Mouse (Mus musculus): Measurements from ENCODE around the gene Wdr78. TPM values are rescaled to one million over a fixed set of nuclear protein-coding genes. Genes with fewer than 3 reads are reported as not detected.

The Wdr78 gene
- polyA plus RNA-seq, 1 experiment = 0.36 TPM

GRCm38 (mm10) chr4:103119229-103120027 is 5.1 kb upstream of the Wdr78 start:
- TF ChIP-seq FOSL1 (IDR thresholded peaks at IDR 0.05; ENCODE audit: insufficient read depth, low read length, poor library complexity, severe bottlenecking) = no peak
- TF ChIP-seq CEBPB (IDR thresholded peaks at IDR 0.05; ENCODE audit: low read depth) = no peak
- H3K79me3 ChIP-seq (ENCODE audit: low read depth) = peaks cover 57% of the 10 kb centered on the region
- H3K79me2 ChIP-seq (ENCODE audit: control insufficient read depth, insufficient read depth) = peaks cover 69% of the 10 kb centered on the region
- H3K36me3 ChIP-seq (ENCODE audit: control insufficient read depth, insufficient read depth) = no peaks in the 10 kb centered on the region
- peak overlapping the region; percentile 61 for H3K4me3 ChIP-seq (ENCODE audit: insufficient read depth, poor library complexity, severe bottlenecking)
- H3ac ChIP-seq (ENCODE audit: control insufficient read depth, insufficient read length, low read depth) = peak overlapping the region; percentile 88
- H3K27me3 ChIP-seq (ENCODE audit: control insufficient read depth, insufficient read depth, insufficient read length) = no peaks in the 10 kb centered on the region

GRCm38 (mm10) chr4:103118888-103119228 is 4.5 kb upstream of the Wdr78 start:
- H3K27me3 ChIP-seq (ENCODE audit: control insufficient read depth, insufficient read depth, insufficient read length) = no peaks in the 10 kb centered on the region
- TF ChIP-seq USF1 (IDR thresholded peaks at IDR 0.05; ENCODE audit: low read depth) (no peak), FOSL1 (IDR thresholded peaks at IDR 0.05; ENCODE audit: insufficient read depth, low read length, poor library complexity, severe bottlenecking) (no peak), CTCF (IDR thresholded peaks at IDR 0.05; ENCODE audit: control insufficient read depth, insufficient read depth, insufficient read length) (no peak), CEBPB (IDR thresholded peaks at IDR 0.05; ENCODE audit: low read depth) (no peak), MYOD1 (IDR thresholded peaks at IDR 0.05; ENCODE audit: control insufficient read depth, insufficient read length, low read depth) (no peak), MYOG (IDR thresholded peaks at IDR 0.05; ENCODE audit: control insufficient read depth, extremely low read depth, insufficient read length) (no peak), MAX (IDR thresholded peaks at IDR 0.05) (no peak)
- peak overlapping the region; percentile 61 for H3K4me3 ChIP-seq (ENCODE audit: insufficient read depth, poor library complexity, severe bottlenecking)
- H3K36me3 ChIP-seq (ENCODE audit: control insufficient read depth, insufficient read depth) = no peaks in the 10 kb centered on the region
- no peak overlapping the region for H3ac ChIP-seq (ENCODE audit: control insufficient read depth, insufficient read length, low read depth)
- peaks cover 51% of the 10 kb centered on the region for H3K79me3 ChIP-seq (ENCODE audit: low read depth)
- H3K79me2 ChIP-seq (ENCODE audit: control insufficient read depth, insufficient read depth) = peaks cover 64% of the 10 kb centered on the region

- Histone ChIP-seq H3K36me3 (ENCODE audit: control insufficient read depth, insufficient read depth) (no peaks in the 10 kb centered on the region), H3ac (ENCODE audit: control insufficient read depth, insufficient read length, low read depth) (peak overlapping the region; percentile 90), H3K4me3 (ENCODE audit: insufficient read depth, poor library complexity, severe bottlenecking) (peak overlapping the region; percentile 84), H3K27me3 (ENCODE audit: control insufficient read depth, insufficient read depth, insufficient read length) (no peaks in the 10 kb centered on the region), H3K79me3 (ENCODE audit: low read depth) (peaks cover 14% of the 10 kb centered on the region), H3K79me2 (ENCODE audit: control insufficient read depth, insufficient read depth) (peaks cover 49% of the 10 kb centered on the region)
- TF ChIP-seq CTCF (IDR thresholded peaks at IDR 0.05; ENCODE audit: control insufficient read depth, insufficient read depth, insufficient read length) (no peak), MYOG (IDR thresholded peaks at IDR 0.05; ENCODE audit: control insufficient read depth, extremely low read depth, insufficient read length) (no peak), USF1 (IDR thresholded peaks at IDR 0.05; ENCODE audit: low read depth) (no peak), FOSL1 (IDR thresholded peaks at IDR 0.05; ENCODE audit: insufficient read depth, low read length, poor library complexity, severe bottlenecking) (no peak), MAX (IDR thresholded peaks at IDR 0.05) (no peak), CEBPB (IDR thresholded peaks at IDR 0.05; ENCODE audit: low read depth) (no peak), MYOD1 (IDR thresholded peaks at IDR 0.05; ENCODE audit: control insufficient read depth, insufficient read length, low read depth) (no peak)
These were observed 953 bp downstream of the Wdr78 start for GRCm38 (mm10) chr4:103113402-103113801.

- Histone ChIP-seq H3ac (ENCODE audit: control insufficient read depth, insufficient read length, low read depth) (no peak overlapping the region), H3K36me3 (ENCODE audit: control insufficient read depth, insufficient read depth) (no peaks in the 10 kb centered on the region), H3K4me3 (ENCODE audit: insufficient read depth, poor library complexity, severe bottlenecking) (no peak overlapping the region), H3K79me3 (ENCODE audit: low read depth) (peaks cover 14% of the 10 kb centered on the region), H3K27me3 (ENCODE audit: control insufficient read depth, insufficient read depth, insufficient read length) (no peaks in the 10 kb centered on the region), H3K79me2 (ENCODE audit: control insufficient read depth, insufficient read depth) (peaks cover 49% of the 10 kb centered on the region)
- TF ChIP-seq CTCF (IDR thresholded peaks at IDR 0.05; ENCODE audit: control insufficient read depth, insufficient read depth, insufficient read length) (no peak), MYOG (IDR thresholded peaks at IDR 0.05; ENCODE audit: control insufficient read depth, extremely low read depth, insufficient read length) (no peak), USF1 (IDR thresholded peaks at IDR 0.05; ENCODE audit: low read depth) (no peak)
These were observed 1.7 kb downstream of the Wdr78 start for GRCm38 (mm10) chr4:103112651-103113050.

- Histone ChIP-seq H3K36me3 (ENCODE audit: control insufficient read depth, insufficient read depth) (no peaks in the 10 kb centered on the region), H3K4me3 (ENCODE audit: insufficient read depth, poor library complexity, severe bottlenecking) (no peak overlapping the region), H3K27me3 (ENCODE audit: control insufficient read depth, insufficient read depth, insufficient read length) (no peaks in the 10 kb centered on the region), H3K79me2 (ENCODE audit: control insufficient read depth, insufficient read depth) (no peaks in the 10 kb centered on the region), H3K79me3 (ENCODE audit: low read depth) (no peaks in the 10 kb centered on the region), H3ac (ENCODE audit: control insufficient read depth, insufficient read length, low read depth) (no peak overlapping the region)
- TF ChIP-seq USF1 (IDR thresholded peaks at IDR 0.05; ENCODE audit: low read depth) = no peak
- no peak for TF ChIP-seq CEBPB (IDR thresholded peaks at IDR 0.05; ENCODE audit: low read depth)
- no peak for TF ChIP-seq CTCF (IDR thresholded peaks at IDR 0.05; ENCODE audit: control insufficient read depth, insufficient read depth, insufficient read length)
- no peak for TF ChIP-seq FOSL1 (IDR thresholded peaks at IDR 0.05; ENCODE audit: insufficient read depth, low read length, poor library complexity, severe bottlenecking)
- no peak for TF ChIP-seq MYOG (IDR thresholded peaks at IDR 0.05; ENCODE audit: control insufficient read depth, extremely low read depth, insufficient read length)
- no peak for TF ChIP-seq MYOD1 (IDR thresholded peaks at IDR 0.05; ENCODE audit: control insufficient read depth, insufficient read length, low read depth)
- TF ChIP-seq MAX (IDR thresholded peaks at IDR 0.05) = no peak
These were observed 15.8 kb downstream of the Wdr78 start for GRCm38 (mm10) chr4:103098532-103098931.

GRCm38 (mm10) chr4:103095921-103096320 is 18.4 kb downstream of the Wdr78 start:
- Histone ChIP-seq H3K79me2 (ENCODE audit: control insufficient read depth, insufficient read depth) (no peaks in the 10 kb centered on the region), H3K79me3 (ENCODE audit: low read depth) (no peaks in the 10 kb centered on the region), H3K27me3 (ENCODE audit: control insufficient read depth, insufficient read depth, insufficient read length) (no peaks in the 10 kb centered on the region), H3ac (ENCODE audit: control insufficient read depth, insufficient read length, low read depth) (no peak overlapping the region), H3K4me3 (ENCODE audit: insufficient read depth, poor library complexity, severe bottlenecking) (no peak overlapping the region), H3K36me3 (ENCODE audit: control insufficient read depth, insufficient read depth) (no peaks in the 10 kb centered on the region)
- no peak for TF ChIP-seq MAX (IDR thresholded peaks at IDR 0.05)
- no peak for TF ChIP-seq MYOD1 (IDR thresholded peaks at IDR 0.05; ENCODE audit: control insufficient read depth, insufficient read length, low read depth)
- no peak for TF ChIP-seq FOSL1 (IDR thresholded peaks at IDR 0.05; ENCODE audit: insufficient read depth, low read length, poor library complexity, severe bottlenecking)
- no peak for TF ChIP-seq MYOG (IDR thresholded peaks at IDR 0.05; ENCODE audit: control insufficient read depth, extremely low read depth, insufficient read length)
- no peak for TF ChIP-seq USF1 (IDR thresholded peaks at IDR 0.05; ENCODE audit: low read depth)
- no peak for TF ChIP-seq CEBPB (IDR thresholded peaks at IDR 0.05; ENCODE audit: low read depth)
- no peak for TF ChIP-seq CTCF (IDR thresholded peaks at IDR 0.05; ENCODE audit: control insufficient read depth, insufficient read depth, insufficient read length)
